Mouse (Mus musculus) forebrain, postnatal 0 days (tissue): Measurements from ENCODE around the gene Hsd17b14. TPM values are rescaled to one million over a fixed set of nuclear protein-coding genes. Genes with fewer than 3 reads are reported as not detected.

Experiments
- ATAC-seq: fragments of 200-750 bp; cut with Nextera tagmentation; 2 replicates; pipeline ENCODE4 v1.8.0; 2017; ENCODE audit warnings: mild to moderate bottlenecking, moderate library complexity
- DNase-seq: peaks from one replicate; pipeline ENCODE4 v3.0.0-alpha.2; 2015
- H3K27ac ChIP-seq: fragments of 300-500 bp; sonication (generic); 2 replicates; pipeline ENCODE4 v1.5.1; 2014; ENCODE audit warnings: low read depth, mild to moderate bottlenecking, antibody characterized with exemption, low read length, moderate library complexity, mixed read lengths
- H3K27me3 ChIP-seq: fragments of 300-500 bp; sonication (generic); 2 replicates; pipeline ENCODE4 v1.6.1; 2014; ENCODE audit warnings: mild to moderate bottlenecking, low read length, mixed read lengths; ENCODE audit not compliant: insufficient read depth
- H3K36me3 ChIP-seq: fragments of 300-500 bp; sonication (generic); 2 replicates; pipeline ENCODE4 v1.6.1; 2014; ENCODE audit warnings: mild to moderate bottlenecking, moderate library complexity; ENCODE audit not compliant: insufficient read depth
- H3K4me1 ChIP-seq: fragments of 300-500 bp; sonication (generic); 2 replicates; pipeline ENCODE4 v1.6.1; 2014; ENCODE audit warnings: antibody characterized with exemption; ENCODE audit not compliant: insufficient read depth
- H3K4me2 ChIP-seq: fragments of 300-500 bp; sonication (generic); 2 replicates; pipeline ENCODE4 v1.6.1; 2014; ENCODE audit warnings: low read depth, mild to moderate bottlenecking, moderate library complexity
- H3K4me3 ChIP-seq: fragments of 300-500 bp; sonication (generic); 2 replicates; pipeline ENCODE4 v1.5.1; 2014; ENCODE audit warnings: low read depth, low read length, mixed read lengths
- H3K9ac ChIP-seq: fragments of 300-500 bp; sonication (generic); 2 replicates; pipeline ENCODE4 v1.6.1; 2014; ENCODE audit warnings: mild to moderate bottlenecking
- H3K9me3 ChIP-seq: fragments of 300-500 bp; sonication (generic); 2 replicates; pipeline ENCODE4 v1.6.1; 2016; ENCODE audit warnings: low read length
- CTCF ChIP-seq: sonication (generic); IDR thresholded peaks from 2 replicates; pipeline ENCODE4 v1.5.1; 2016; ENCODE audit warnings: antibody characterized with exemption, control low read depth, low read depth
- WGBS: fragments of 180-500 bp; shearing (Covaris S2); extraction: QIAGEN DNeasy Blood & Tissue Kit; methylation state at CpG from one replicate; pipeline ENCODE4 v1.1.7; 2014; 5-methylcytosine and 5-hydroxymethylcytosine counted together
- polyA plus RNA-seq: library from polyadenylated mRNA; unstranded; fragments of >200 nt; fragmentation: Nextera tagmentation; extraction: Ambion mirVana; gene quantifications from 2 replicates; pipeline ENCODE4 v1.2.1, GENCODE M21; 2015
- total RNA-seq: library from RNA; depleted of rRNA; stranded (reverse); fragments of >200 nt; gene quantifications from 2 replicates; pipeline ENCODE4 v1.2.3, GENCODE M21; 2014

Hsd17b14 gene
- total and polyA plus RNA-seq, 2 experiments from 2014 or later, result 0.63 TPM; not detected in 1

DNA sequence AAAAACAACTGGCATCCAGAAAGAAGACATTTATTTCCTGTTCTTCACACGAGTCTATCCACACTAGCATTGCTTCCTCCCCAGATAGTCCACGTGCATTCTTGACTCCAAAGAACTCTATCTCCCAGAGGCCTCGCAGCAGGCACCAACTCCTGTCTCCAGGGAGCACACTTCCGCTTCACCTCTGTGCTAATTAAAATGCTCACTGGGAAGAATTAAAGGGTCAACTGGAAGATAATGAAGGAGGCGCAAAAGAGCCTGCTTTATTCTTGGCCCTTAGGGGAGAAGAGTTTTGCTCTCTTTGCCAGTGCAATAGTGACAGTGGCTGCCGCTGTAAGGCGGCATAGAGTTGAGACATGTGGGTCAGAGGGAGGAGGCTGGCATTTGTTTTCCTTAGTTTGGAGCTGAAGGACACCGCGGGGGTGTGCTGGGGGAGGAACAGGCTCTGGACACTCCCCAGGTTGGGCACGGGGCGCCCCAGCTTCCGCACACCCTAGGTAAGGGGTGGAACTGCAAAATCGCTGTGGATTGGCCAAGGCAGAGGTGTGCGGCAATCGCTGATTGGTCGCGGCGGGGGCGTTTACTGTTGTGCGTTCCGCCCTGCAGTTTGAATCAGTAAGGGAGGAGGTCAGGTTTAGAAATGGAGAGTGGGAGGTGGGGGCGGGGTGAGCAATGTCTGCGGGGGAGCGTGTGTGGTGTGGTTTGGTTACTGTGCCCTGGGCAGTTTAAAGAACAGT, 13.3 kb downstream of the Hsd17b14 start:
- ATAC-seq (peak; percentile 95), DNase-seq (peak; percentile 88)
- Histone ChIP-seq H3K9me3 (no peaks in the 10 kb centered on the region), H3K36me3 (no peaks in the 10 kb centered on the region), H3K4me2 (peak overlapping the region; percentile 67), H3K4me3 (peak overlapping the region; percentile 44), H3K27me3 (no peaks in the 10 kb centered on the region), H3K9ac (peak overlapping the region; percentile 36), H3K4me1 (peaks cover 22% of the 10 kb centered on the region), H3K27ac (peak overlapping the region; percentile 66)
- TF ChIP-seq CTCF, result peak; percentile 22; the same call in 1 of the 2 replicates
- WGBS, result 1% methylated on average over 24 of the region's 24 CpGs

DNA sequence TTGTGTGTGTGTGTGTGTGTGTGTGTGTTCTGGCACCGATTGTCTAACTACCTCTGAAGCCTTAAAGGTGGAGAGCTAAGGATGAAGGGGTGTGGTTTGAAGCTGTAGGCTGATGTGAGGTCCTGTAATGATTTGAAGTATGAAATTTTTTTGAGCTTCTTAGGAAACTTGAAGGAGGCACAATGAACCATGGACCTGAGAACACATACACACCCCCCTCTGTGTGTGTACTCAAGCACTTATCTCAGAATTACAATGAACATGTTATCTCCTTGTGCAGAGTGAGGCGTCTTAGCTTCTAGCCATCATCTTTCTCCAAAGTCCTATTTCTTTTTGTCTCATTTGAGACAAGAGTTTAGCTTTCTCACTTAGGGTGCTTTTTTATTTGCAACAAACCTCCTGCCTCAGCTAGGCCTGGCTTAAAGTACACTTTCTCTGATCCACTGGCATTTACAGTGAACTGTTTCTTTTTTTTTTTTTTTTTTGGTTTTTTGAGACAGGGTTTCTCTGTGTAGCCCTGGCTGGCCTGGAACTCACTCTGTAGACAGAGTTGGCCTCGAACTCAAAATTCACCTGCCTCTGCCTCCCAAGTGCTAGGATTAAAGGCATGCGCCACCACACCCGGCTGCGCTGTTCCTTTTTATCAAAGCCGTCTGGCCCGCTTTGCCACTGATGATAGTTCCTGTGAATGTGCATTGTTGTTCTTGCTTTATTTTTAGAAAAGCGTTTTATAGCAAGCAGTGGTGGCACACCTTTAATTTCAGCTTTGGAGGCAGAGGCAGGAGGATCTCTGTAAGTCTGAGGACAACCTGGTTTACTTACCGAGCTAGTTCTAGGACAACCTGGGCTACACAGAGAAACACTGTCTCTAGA, 14.1 kb downstream of the Hsd17b14 start:
- Histone ChIP-seq H3K4me2 (peak overlapping the region; percentile 67), H3K4me1 (peaks cover 22% of the 10 kb centered on the region), H3K9ac (no peak overlapping the region), H3K9me3 (no peaks in the 10 kb centered on the region), H3K4me3 (peak overlapping the region; percentile 44), H3K27ac (peak overlapping the region; percentile 66), H3K36me3 (no peaks in the 10 kb centered on the region), H3K27me3 (no peaks in the 10 kb centered on the region)
- WGBS, result 79% methylated on average over 10 of the region's 10 CpGs
- DNase-seq, result no peak
- TF ChIP-seq CTCF, result no peak
- no peak for ATAC-seq

DNA sequence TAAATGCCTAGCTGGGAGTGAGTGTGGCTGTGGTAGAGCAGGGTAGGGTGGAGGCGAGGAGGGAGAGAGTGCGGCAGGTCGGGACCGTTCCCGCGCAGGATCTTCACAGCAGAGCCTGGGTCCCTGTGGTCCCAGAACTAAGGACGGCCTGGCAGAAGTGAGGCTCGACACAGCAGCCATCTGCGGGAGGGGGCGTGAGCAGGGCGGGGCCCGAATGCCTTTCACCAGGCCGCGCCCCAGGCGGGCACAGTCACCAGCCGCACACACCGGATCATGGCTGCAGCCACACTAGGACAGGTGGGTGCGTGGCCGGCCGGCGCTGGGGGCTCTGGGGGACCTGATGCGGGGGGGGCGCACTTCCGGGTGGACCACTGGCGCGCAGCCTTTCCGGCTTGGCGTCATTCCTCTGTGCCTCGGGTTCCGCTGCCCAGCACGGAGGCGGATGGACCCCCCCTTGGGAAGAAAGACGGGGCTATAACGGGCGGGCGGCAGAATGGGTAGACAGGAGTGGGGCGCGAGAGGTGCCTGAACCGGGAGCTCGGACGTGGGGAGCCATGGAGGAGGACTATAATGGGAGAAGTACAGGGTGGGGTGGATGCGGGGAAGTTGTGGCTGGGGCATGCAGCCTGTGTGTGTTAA, 15.5 kb downstream of the Hsd17b14 start, which contains the start of gene Bcat2:
Gene Bcat2, plus strand, starts transcription at position 51 of the 639 bp plus-strand sequence.
- Histone ChIP-seq H3K27me3 (no peaks in the 10 kb centered on the region), H3K4me1 (peaks cover 22% of the 10 kb centered on the region), H3K36me3 (no peaks in the 10 kb centered on the region), H3K27ac (peak within 1 kb of the TSS; percentile 85), H3K9ac (peak within 1 kb of the TSS; percentile 90), H3K4me2 (peak within 1 kb of the TSS; percentile 67), H3K4me3 (peak within 1 kb of the TSS; percentile 58), H3K9me3 (no peaks in the 10 kb centered on the region)
- no peak for TF ChIP-seq CTCF
- 2% methylated on average over 39 of the region's 42 CpGs for WGBS
- peak; percentile 57 for ATAC-seq
- peak; percentile 81 for DNase-seq

DNA sequence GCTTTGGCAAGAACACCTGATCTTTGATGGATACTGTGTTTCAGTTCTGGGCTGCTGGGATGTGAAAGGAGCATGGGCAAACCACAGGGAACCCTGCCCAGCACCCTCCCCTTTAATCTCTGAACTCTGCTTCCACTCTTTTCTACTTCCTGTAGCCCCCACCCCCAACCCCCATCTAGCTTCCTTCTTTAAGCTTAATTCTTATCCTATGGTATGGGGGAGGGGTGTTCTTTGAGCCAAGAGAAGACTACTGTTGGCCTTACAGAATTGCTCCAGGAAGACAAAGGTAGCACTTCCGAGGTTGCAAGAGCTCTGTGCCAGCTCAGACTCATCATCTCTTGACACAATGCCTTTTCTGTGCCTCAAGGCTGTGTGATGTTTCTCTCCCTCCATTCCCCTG, 17.3 kb downstream of the Hsd17b14 start:
- H3K9ac ChIP-seq, result no peak overlapping the region
- H3K4me3 ChIP-seq, result no peak overlapping the region
- H3K27me3 ChIP-seq, result no peaks in the 10 kb centered on the region
- WGBS, result 33% methylated on average over 1 of the region's 1 CpGs
- no peak for TF ChIP-seq CTCF
- peaks cover 8% of the 10 kb centered on the region; the same call in 1 of the 2 replicates for H3K36me3 ChIP-seq
- H3K4me2 ChIP-seq, result no peak overlapping the region
- H3K4me1 ChIP-seq, result peaks cover 22% of the 10 kb centered on the region
- no peaks in the 10 kb centered on the region for H3K9me3 ChIP-seq
- no peak overlapping the region for H3K27ac ChIP-seq
- ATAC-seq (no peak), DNase-seq (no peak)

DNA sequence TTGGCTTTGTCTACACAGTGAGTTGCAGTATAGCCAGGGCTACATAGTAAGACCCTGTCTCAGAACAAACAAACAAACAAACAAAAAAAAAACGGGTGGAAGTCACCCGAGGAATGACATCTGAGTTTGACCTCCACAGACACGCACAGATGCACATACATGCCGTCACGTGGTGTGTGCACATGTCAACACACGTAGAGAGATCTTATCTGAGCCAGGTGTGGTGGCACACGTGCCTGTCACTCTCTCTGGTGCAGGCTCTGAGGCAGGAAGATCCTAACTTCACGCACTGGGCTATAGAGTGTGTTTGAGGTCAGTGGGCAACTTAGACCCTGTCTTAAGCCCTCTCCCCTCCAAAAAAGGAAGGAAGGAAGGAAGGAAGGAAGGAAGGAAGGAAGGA, 19.3 kb downstream of the Hsd17b14 start:
- Histone ChIP-seq H3K27ac (no peak overlapping the region), H3K4me3 (no peak overlapping the region), H3K4me2 (no peak overlapping the region), H3K27me3 (no peaks in the 10 kb centered on the region), H3K9ac (no peak overlapping the region), H3K4me1 (peaks cover 15% of the 10 kb centered on the region), H3K9me3 (no peaks in the 10 kb centered on the region), H3K36me3 (peaks cover 8% of the 10 kb centered on the region; the same call in 1 of the 2 replicates)
- DNase-seq, result no peak
- no peak for TF ChIP-seq CTCF
- 80% methylated on average over 8 of the region's 8 CpGs for WGBS
- no peak for ATAC-seq

DNA sequence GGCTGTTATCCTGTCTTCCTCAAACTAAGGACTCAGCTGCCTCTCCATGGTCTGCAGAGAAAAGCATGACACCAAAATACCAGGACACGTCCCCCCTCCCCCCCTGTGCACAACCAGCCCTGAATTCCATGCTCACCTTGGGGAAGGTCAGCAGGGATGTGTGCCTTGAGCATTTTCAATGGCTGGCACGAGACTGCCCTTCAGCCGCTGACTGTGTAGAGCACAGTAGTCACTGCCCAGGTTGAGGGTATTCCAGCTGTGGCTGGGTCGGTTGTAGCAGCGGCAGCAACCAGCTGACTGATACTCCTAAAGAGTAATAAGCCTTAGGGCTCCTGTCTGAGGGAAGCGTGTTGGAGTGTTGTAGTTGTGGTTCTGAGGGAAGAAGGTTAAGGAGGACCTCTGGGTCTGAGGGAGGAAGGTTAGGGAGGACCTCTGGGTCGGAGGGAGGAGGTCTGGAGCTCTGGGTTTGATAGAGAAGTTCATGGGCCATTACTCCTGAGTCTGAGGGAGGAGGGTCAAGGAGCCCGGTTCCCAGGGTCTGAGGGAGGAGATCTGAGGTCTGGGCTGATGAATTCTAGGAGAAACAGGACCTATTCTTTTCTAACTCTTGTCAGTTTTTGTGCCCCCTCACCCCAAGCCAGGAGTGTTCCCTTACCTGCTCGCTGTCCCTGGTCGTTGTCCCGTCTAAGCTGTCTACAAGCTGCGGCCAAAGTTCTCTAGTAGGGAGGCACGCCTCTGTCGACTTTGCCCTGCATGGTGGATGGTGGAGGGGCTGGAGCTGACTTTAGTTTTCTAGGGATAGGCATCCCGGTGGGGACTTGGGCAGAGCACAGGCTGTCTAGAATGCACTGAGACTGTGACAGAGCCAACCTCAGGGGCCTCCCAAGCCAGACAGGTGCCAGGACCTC, 20.0 kb downstream of the Hsd17b14 start:
- 87% methylated on average over 15 of the region's 15 CpGs for WGBS
- peaks cover 14% of the 10 kb centered on the region for H3K4me1 ChIP-seq
- H3K27me3 ChIP-seq, result no peaks in the 10 kb centered on the region
- H3K4me2 ChIP-seq, result no peak overlapping the region
- no peak for TF ChIP-seq CTCF
- no peak overlapping the region for H3K27ac ChIP-seq
- ATAC-seq (no peak), DNase-seq (no peak)
- H3K4me3 ChIP-seq, result no peak overlapping the region
- peaks cover 8% of the 10 kb centered on the region; the same call in 1 of the 2 replicates for H3K36me3 ChIP-seq
- H3K9ac ChIP-seq, result no peak overlapping the region
- no peaks in the 10 kb centered on the region for H3K9me3 ChIP-seq
